In genomic region chr17:30752370-30752818, GRCm38 (mm10) we compare ENCODE assay signal across 12 mouse cellular contexts.
DNase-seq lines count a peak whose midpoint lies in the region; ATAC-seq lines count a peak whose summit lies in the region.
"Had no signal": no experiment of that assay in that cellular context is flagged by ENCODE, and none has a peak within 500 bp of the region (broad histone marks: within the 10 kb centered on the region; RNA-seq: fewer than 3 reads in every experiment).

No protein-coding gene starts in this region.

- H3K9ac ChIP-seq in heart, embryonic 12.5 days, result no peak overlapping the region
- H3K9ac ChIP-seq: neural tube, embryonic 12.5 days had no signal

- DNase-seq in gastrocnemius, postnatal 14 days, result peak; percentile 17
- no peak for DNase-seq in gastrocnemius, postnatal 25 days
- DNase-seq in cerebellum, postnatal 10 days, result peak; percentile 93
- DNase-seq in layer of hippocampus, postnatal 14 days (ENCODE audit: low spot score in 2 of 2), result peak; percentile 69 to 89
- peak; percentile 49 for DNase-seq in retina, postnatal 7 days (ENCODE audit: low read depth, low spot score)
- DNase-seq in ovary, postnatal 10 days (ENCODE audit: low spot score), result no peak
- DNase-seq in spleen, postnatal 14 days (ENCODE audit: low spot score in 2 of 2), result no peak
- DNase-seq: heart, adult 18-20 months had no signal

- H3K4me2 ChIP-seq in heart, embryonic 12.5 days, result no peak overlapping the region
- H3K4me2 ChIP-seq: neural tube, embryonic 12.5 days had no signal

- H3K36me3 ChIP-seq in heart, embryonic 12.5 days, result no peaks in the 10 kb centered on the region
- H3K36me3 ChIP-seq: neural tube, embryonic 12.5 days had no signal

- ATAC-seq in heart, embryonic 12.5 days (ENCODE audit: insufficient number of reproducible peaks, low FRiP score), result no peak
- ATAC-seq: CD4-positive, CD25-positive, alpha-beta regulatory T cell, adult 4 months; intestine, postnatal 0 days had no signal

- H3K9me3 ChIP-seq in heart, embryonic 12.5 days (replicated peaks), result peaks cover 6% of the 10 kb centered on the region

- H3K4me3 ChIP-seq in heart, embryonic 12.5 days, result no peak overlapping the region
- H3K4me3 ChIP-seq: neural tube, embryonic 12.5 days had no signal

- no peak overlapping the region for H3K27ac ChIP-seq in heart, embryonic 12.5 days (ENCODE audit: poor library complexity, severe bottlenecking)
- H3K27ac ChIP-seq: neural tube, embryonic 12.5 days had no signal

- WGBS in heart, embryonic 12.5 days, result 80% methylated on average over 12 of the region's 12 CpGs

- intact Hi-C loops in gastrocnemius, postnatal 14 days (cut with DNase I; ENCODE audit: low total_unique reads), result no loop called here

- H3K27me3 ChIP-seq in heart, embryonic 12.5 days (replicated peaks), result no peaks in the 10 kb centered on the region
- H3K27me3 ChIP-seq: neural tube, embryonic 12.5 days had no signal

- no peaks in the 10 kb centered on the region for H3K4me1 ChIP-seq in heart, embryonic 12.5 days (replicated peaks)
- H3K4me1 ChIP-seq: neural tube, embryonic 12.5 days had no signal

Comparison
In these comparisons a context has a peak if more than half of its experiments do, and no peak if none do; other contexts are left out.
1. DNase-seq: peak in gastrocnemius, postnatal 14 days (single experiment), cerebellum, postnatal 10 days (2 of 2), layer of hippocampus, postnatal 14 days (2 of 2) and retina, postnatal 7 days (single experiment); none in gastrocnemius, postnatal 25 days (single experiment), ovary, postnatal 10 days (single experiment) and spleen, postnatal 14 days (0 of 2).